Mouse (Mus musculus) cerebellum, adult 11-12 months (tissue): Measurements from ENCODE around the gene Gm10837.

ENCODE experiments used
- DNase-seq: peaks from one replicate; pipeline ENCODE4 v3.0.0; 2022

Gm10837 gene

DNA sequence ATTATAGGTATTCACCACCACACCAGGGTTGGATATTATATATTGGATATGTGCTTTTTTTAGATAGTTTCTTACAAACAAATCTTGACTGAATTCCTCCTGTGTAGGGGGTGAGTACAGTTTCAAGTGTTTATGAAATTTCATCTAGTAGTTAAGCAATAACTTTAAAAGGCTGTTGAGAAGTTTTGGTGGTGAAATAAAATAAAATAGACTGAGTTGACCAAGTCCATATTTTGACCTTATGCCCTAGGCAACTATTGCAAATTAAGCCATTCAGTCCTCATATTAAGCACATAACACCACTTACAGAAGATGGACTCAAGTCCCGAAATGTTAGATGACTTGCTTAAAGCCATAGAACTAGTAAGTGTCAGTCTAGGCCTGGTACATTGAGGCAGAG is 45.6 kb downstream of the Gm10837 start:
- no peak for DNase-seq
